Mouse (Mus musculus) C2C12 (cell line): ENCODE data around the gene Auh. TPM values are rescaled to one million over a fixed set of nuclear protein-coding genes. Genes with fewer than 3 reads are reported as not detected.

Experiments
- H3K27me3 ChIP-seq: one replicate; pipeline ENCODE4 v1.6.1; 2011; ENCODE audit not compliant: control insufficient read depth, insufficient read depth, insufficient read length
- H3K36me3 ChIP-seq: one replicate; pipeline ENCODE4 v1.6.1; 2011; ENCODE audit not compliant: control insufficient read depth, insufficient read depth
- H3K4me3 ChIP-seq: one replicate; pipeline ENCODE4 v1.5.1; 2011; ENCODE audit warnings: mild to moderate bottlenecking, control low read depth; ENCODE audit not compliant: poor library complexity, insufficient read depth, severe bottlenecking
- H3K79me2 ChIP-seq: one replicate; pipeline ENCODE4 v1.6.1; 2011; ENCODE audit not compliant: control insufficient read depth, insufficient read depth
- H3K79me3 ChIP-seq: one replicate; pipeline ENCODE4 v1.6.1; 2011; ENCODE audit warnings: low read depth, control low read depth
- H3ac ChIP-seq: one replicate; pipeline ENCODE3; 2011; ENCODE audit warnings: low read depth; ENCODE audit not compliant: control insufficient read depth, insufficient read length
- CEBPB ChIP-seq: IDR thresholded peaks from one replicate; pipeline ENCODE4 v1.6.1; 2011; ENCODE audit warnings: low read depth, mild to moderate bottlenecking, control low read depth, moderate library complexity
- CTCF ChIP-seq: IDR thresholded peaks from one replicate; pipeline ENCODE4 v1.5.1; 2011; ENCODE audit not compliant: control insufficient read depth, insufficient read depth, insufficient read length
- FOSL1 ChIP-seq: IDR thresholded peaks from one replicate; pipeline ENCODE4 v1.8.0; 2011; ENCODE audit warnings: mild to moderate bottlenecking, low read length; ENCODE audit not compliant: poor library complexity, insufficient read depth, severe bottlenecking
- MAX ChIP-seq: IDR thresholded peaks from one replicate; pipeline ENCODE4 v1.6.1; 2011; ENCODE audit warnings: mild to moderate bottlenecking, control low read depth
- MYOD1 ChIP-seq: IDR thresholded peaks from one replicate; pipeline ENCODE4 v1.6.1; 2011; ENCODE audit warnings: low read depth; ENCODE audit not compliant: control insufficient read depth, insufficient read length
- MYOG ChIP-seq: IDR thresholded peaks from one replicate; pipeline ENCODE4 v1.6.1; 2011; ENCODE audit not compliant: control insufficient read depth, insufficient read length; ENCODE audit errors: extremely low read depth
- USF1 ChIP-seq: IDR thresholded peaks from one replicate; pipeline ENCODE4 v1.6.1; 2011; ENCODE audit warnings: low read depth, mild to moderate bottlenecking, control low read depth, moderate library complexity
- polyA plus RNA-seq: library from polyadenylated mRNA; unstranded; fragments of >200 nt; fragmentation: generic; extraction: Trizol; gene quantifications from one replicate; pipeline ENCODE4 v1.2.1, GENCODE M21; 2012; ENCODE audit warnings: missing spikeins

The Auh gene
- polyA plus RNA-seq, 1 experiment: 14.0 TPM

DNA sequence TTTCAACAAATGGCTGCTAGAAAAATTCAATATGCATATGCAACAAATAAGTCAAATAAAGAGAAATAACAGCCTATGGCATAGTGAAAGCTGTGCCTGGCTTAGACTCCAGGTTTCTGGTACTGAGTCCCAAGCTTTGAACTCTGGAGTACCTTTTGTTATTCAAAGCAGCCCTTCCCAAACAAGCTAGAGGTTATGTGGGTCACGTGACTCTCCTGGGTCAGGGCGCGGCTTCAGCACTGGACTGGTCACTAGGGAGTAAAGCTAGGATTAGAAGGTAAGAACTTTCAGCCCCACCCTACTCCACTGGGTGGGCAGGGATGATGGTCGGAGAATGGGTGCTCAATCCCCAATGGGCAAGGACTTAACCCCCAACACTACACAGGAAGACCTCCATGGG, 18.2 kb downstream of the Auh start:
- no peaks in the 10 kb centered on the region for H3K36me3 ChIP-seq

DNA sequence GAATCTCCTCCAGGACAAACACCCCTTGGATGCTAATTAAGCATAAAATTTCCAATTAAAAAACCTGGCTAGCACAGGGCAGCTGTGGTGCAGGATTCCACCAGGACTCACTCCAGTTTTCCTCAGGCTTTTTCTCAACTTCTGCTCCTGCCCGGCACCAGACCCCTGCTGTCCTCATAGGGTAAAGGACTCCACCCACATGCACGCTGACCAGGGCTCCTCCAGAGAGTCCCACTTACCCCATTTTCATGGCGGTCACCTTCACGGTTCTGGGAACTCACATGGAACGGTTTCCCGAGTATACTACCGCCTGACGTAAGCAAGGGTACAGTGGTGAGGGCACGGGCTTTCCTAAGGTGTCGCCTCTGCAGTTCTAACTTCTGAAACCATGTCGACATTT, 23.2 kb downstream of the Auh start:
- TF ChIP-seq CEBPB (no peak), CTCF (no peak)
- Histone ChIP-seq H3K4me3 (no peak overlapping the region), H3K36me3 (no peaks in the 10 kb centered on the region), H3K27me3 (no peaks in the 10 kb centered on the region), H3K79me2 (no peaks in the 10 kb centered on the region), H3K79me3 (no peaks in the 10 kb centered on the region), H3ac (no peak overlapping the region)

More for the DNA sequence above, 18.2 kb downstream of the Auh start:
- H3K27me3 ChIP-seq: no peaks in the 10 kb centered on the region
- TF ChIP-seq FOSL1 (no peak), USF1 (no peak), CEBPB (no peak), MYOD1 (no peak), MYOG (no peak), CTCF (no peak), MAX (no peak)
- H3ac ChIP-seq: no peak overlapping the region
- no peaks in the 10 kb centered on the region for H3K79me3 ChIP-seq
- no peak overlapping the region for H3K4me3 ChIP-seq
- no peaks in the 10 kb centered on the region for H3K79me2 ChIP-seq

DNA sequence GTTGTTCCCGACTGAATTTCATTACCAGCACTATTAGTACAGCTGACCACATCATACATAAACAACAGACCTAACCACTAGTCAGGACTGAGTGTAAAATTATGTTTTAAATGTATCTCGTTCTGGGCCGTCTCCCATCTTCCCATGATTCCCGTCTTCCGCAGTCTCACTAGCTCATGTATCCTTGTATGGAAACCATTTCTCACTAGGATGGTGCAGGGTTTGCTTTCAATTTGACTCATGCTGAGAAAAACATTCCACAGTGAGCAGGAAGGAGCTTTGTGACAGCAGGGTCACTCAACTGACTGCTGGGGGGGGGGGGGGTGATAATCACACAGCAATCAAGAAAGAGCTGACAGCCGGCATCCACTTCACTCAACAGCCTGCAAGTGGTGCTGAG, 25.3 kb downstream of the Auh start:
- H3K4me3 ChIP-seq: no peak overlapping the region
- no peak overlapping the region for H3ac ChIP-seq
- H3K79me3 ChIP-seq: no peaks in the 10 kb centered on the region
- TF ChIP-seq CTCF (no peak), MYOG (no peak), FOSL1 (no peak), USF1 (no peak), MYOD1 (no peak), CEBPB (no peak), MAX (no peak)
- H3K36me3 ChIP-seq: no peaks in the 10 kb centered on the region
- H3K27me3 ChIP-seq: no peaks in the 10 kb centered on the region
- H3K79me2 ChIP-seq: no peaks in the 10 kb centered on the region

DNA sequence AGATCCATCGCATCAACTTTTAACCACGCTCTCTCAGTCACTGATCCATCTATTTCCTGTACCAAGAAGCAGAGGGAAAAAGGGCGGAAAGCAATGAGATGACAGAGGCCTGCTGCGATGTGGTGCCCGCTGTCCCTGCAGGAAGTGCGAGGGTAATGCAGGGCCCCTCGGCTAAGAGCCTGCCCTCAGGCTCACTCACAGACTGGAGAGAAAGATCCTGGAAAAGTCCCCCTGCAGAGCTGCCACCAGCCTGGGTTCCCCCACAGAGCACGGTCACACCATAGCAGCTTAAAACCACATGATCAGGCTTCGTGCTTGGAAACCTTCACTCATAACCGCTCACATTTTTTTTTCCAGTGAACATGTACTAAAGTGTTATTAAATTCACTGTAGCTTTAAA, 25.7 kb downstream of the Auh start:
- Histone ChIP-seq H3K36me3 (no peaks in the 10 kb centered on the region), H3K4me3 (no peak overlapping the region), H3K79me2 (no peaks in the 10 kb centered on the region), H3K79me3 (no peaks in the 10 kb centered on the region), H3K27me3 (no peaks in the 10 kb centered on the region), H3ac (no peak overlapping the region)
- TF ChIP-seq MYOD1 (no peak), USF1 (no peak), CTCF (no peak), MYOG (no peak), FOSL1 (no peak), CEBPB (no peak), MAX (no peak)

DNA sequence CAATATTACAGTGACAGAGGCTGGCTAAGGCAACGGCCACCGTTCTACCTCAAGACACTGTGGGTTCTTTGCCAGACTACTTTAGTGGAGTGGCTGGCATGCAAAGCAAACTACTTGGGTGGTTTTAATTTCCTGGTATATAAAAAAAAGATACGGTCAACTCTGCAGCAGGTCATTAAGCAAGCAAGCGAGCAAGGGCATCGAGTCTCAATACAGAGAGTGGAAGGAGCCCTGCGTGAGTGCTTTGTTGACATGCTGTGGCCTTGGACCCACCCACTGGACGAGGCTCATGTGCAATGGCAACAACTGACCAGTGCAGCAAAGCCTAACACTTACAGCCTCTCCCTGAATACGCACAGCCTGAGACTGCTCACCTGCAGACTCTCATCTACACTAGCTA, 27.0 kb downstream of the Auh start:
- no peak overlapping the region for H3ac ChIP-seq
- TF ChIP-seq USF1: no peak
- no peak for TF ChIP-seq MYOD1
- no peak for TF ChIP-seq MYOG
- TF ChIP-seq MAX: no peak
- no peak for TF ChIP-seq CTCF
- no peak for TF ChIP-seq FOSL1
- no peak overlapping the region for H3K4me3 ChIP-seq
- no peaks in the 10 kb centered on the region for H3K27me3 ChIP-seq
- H3K36me3 ChIP-seq: no peaks in the 10 kb centered on the region
- no peaks in the 10 kb centered on the region for H3K79me3 ChIP-seq
- H3K79me2 ChIP-seq: no peaks in the 10 kb centered on the region

DNA sequence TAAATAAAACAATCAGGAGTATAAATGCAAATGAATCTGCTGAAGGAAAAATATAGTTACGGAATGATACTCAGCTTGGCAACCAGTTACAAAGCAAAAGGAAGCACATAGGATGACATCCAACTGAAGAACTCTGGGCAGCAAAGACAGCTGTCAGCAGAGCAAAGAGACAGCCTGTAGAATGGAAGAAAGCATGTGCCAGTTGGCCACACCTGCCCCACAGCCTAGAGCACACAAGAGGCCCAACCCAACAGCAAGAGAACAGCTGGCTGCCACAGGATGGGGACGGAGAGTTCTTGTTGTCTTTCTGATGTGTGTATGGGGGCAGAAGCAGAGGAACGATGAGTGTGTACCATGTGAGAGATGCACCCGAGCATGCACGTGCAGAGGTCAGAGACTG, 29.8 kb downstream of the Auh start:
- no peaks in the 10 kb centered on the region for H3K79me2 ChIP-seq
- TF ChIP-seq MAX (no peak), USF1 (no peak), FOSL1 (no peak), CEBPB (no peak), CTCF (no peak), MYOG (no peak), MYOD1 (no peak)
- H3K79me3 ChIP-seq: no peaks in the 10 kb centered on the region
- H3K4me3 ChIP-seq: no peak overlapping the region
- H3ac ChIP-seq: no peak overlapping the region
- H3K36me3 ChIP-seq: no peaks in the 10 kb centered on the region
- H3K27me3 ChIP-seq: no peaks in the 10 kb centered on the region
